7 mouse cellular contexts compared by ENCODE assay signal in the genomic region with DNA sequence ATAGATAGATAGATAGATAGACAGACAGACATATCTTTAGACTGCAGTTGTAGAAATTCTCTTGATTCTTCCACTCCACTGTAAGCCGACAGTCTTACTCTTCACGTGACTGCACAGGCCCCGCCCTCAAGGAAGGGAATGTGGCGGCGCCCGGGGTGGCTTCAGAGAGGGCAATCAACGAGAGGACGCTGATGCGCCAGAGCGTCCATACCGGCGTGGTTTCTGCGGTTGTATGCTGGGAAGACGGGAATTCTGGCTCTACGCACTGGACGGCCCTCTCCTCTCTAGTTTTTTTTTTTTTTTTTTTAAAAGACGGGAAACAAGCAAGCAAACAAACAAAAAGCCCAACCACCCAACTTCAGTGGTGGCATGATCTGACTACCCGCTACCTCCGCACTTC. TPM values are rescaled to one million over a fixed set of nuclear protein-coding genes. Genes with fewer than 3 reads are reported as not detected.
A peak's percentile ranks its signal among the peaks of the same experiment; 100 is the strongest.
DNase-seq lines count a peak whose midpoint lies in the region; ATAC-seq and TF ChIP-seq lines count a peak whose summit lies in the region.

No protein-coding gene starts in this region.

- under 1% methylated on average over 18 of the region's 19 CpGs for WGBS in embryonic facial prominence, embryonic 11.5 days
- under 1% methylated on average over 19 of the region's 19 CpGs for WGBS in limb, embryonic 10.5 days
- WGBS in midbrain, embryonic 12.5 days, result 0% methylated on average over 19 of the region's 19 CpGs
- under 1% methylated on average over 19 of the region's 19 CpGs for WGBS in small intestine, adult 2 months

- peak overlapping the region; percentile 54 for H3K27ac ChIP-seq in embryonic facial prominence, embryonic 11.5 days (replicated peaks; ENCODE audit: low read depth, low read length)
- peak overlapping the region; percentile 87 for H3K27ac ChIP-seq in limb, embryonic 10.5 days
- peak overlapping the region; percentile 82 for H3K27ac ChIP-seq in midbrain, embryonic 12.5 days (replicated peaks)
- peak overlapping the region; percentile 67 for H3K27ac ChIP-seq in small intestine, adult 2 months (ENCODE audit: insufficient read depth, low read depth, low read length)

- H3K9me3 ChIP-seq in embryonic facial prominence, embryonic 11.5 days (replicated peaks; ENCODE audit: control insufficient read depth, low read length), result no peaks in the 10 kb centered on the region
- no peaks in the 10 kb centered on the region for H3K9me3 ChIP-seq in limb, embryonic 10.5 days (replicated peaks)
- no peaks in the 10 kb centered on the region for H3K9me3 ChIP-seq in midbrain, embryonic 12.5 days

- no peaks in the 10 kb centered on the region for H3K36me3 ChIP-seq in embryonic facial prominence, embryonic 11.5 days (replicated peaks; ENCODE audit: control insufficient read depth, insufficient read depth, low read depth, low read length)
- H3K36me3 ChIP-seq in limb, embryonic 10.5 days, result no peaks in the 10 kb centered on the region
- no peaks in the 10 kb centered on the region for H3K36me3 ChIP-seq in midbrain, embryonic 12.5 days
- no peaks in the 10 kb centered on the region for H3K36me3 ChIP-seq in small intestine, adult 2 months (ENCODE audit: control insufficient read depth, insufficient read depth, low read length)

- peak overlapping the region; percentile 70 for H3K9ac ChIP-seq in embryonic facial prominence, embryonic 11.5 days (replicated peaks; ENCODE audit: low read length)
- peak overlapping the region; percentile 68 for H3K9ac ChIP-seq in midbrain, embryonic 12.5 days (replicated peaks)

- H3K27me3 ChIP-seq in embryonic facial prominence, embryonic 11.5 days (ENCODE audit: control insufficient read depth, insufficient read depth, low read length), result no peaks in the 10 kb centered on the region
- H3K27me3 ChIP-seq in limb, embryonic 10.5 days (ENCODE audit: low read depth, poor library complexity, severe bottlenecking), result no peaks in the 10 kb centered on the region
- H3K27me3 ChIP-seq in midbrain, embryonic 12.5 days, result 0 out of 2 replicates have a peak, but pooled peaks cover 5% of the 10 kb centered on the region
- H3K27me3 ChIP-seq in small intestine, adult 2 months (ENCODE audit: control insufficient read depth, insufficient read depth, low read length), result no peaks in the 10 kb centered on the region

- peak overlapping the region; percentile 34 for H3K4me3 ChIP-seq in embryonic facial prominence, embryonic 11.5 days (ENCODE audit: low read depth, low read length)
- peak overlapping the region; percentile 51 for H3K4me3 ChIP-seq in limb, embryonic 10.5 days
- H3K4me3 ChIP-seq in midbrain, embryonic 12.5 days, result peak overlapping the region; percentile 40
- H3K4me3 ChIP-seq in small intestine, adult 2 months (ENCODE audit: low read depth, low read length), result peak overlapping the region; percentile 65

- peak; percentile 92 for DNase-seq in adrenal gland, postnatal 25 days
- peak; percentile 91 for DNase-seq in embryonic facial prominence, embryonic 11.5 days (ENCODE audit: low spot score)
- peak; percentile 99 for DNase-seq in heart, adult 11 months
- DNase-seq in kidney, adult 18-20 months, result peak; percentile 92
- DNase-seq in limb, embryonic 10.5 days (ENCODE audit: low spot score), result peak; percentile 87

- peaks cover 6% of the 10 kb centered on the region; the same call in 1 of the 2 replicates for H3K4me1 ChIP-seq in embryonic facial prominence, embryonic 11.5 days (ENCODE audit: control insufficient read depth, insufficient read depth, low read length)
- peaks cover 36% of the 10 kb centered on the region for H3K4me1 ChIP-seq in limb, embryonic 10.5 days
- peaks cover 14% of the 10 kb centered on the region for H3K4me1 ChIP-seq in midbrain, embryonic 12.5 days
- peaks cover 21% of the 10 kb centered on the region for H3K4me1 ChIP-seq in small intestine, adult 2 months (ENCODE audit: control insufficient read depth, insufficient read depth, insufficient read length, low read length)

- 0 out of 2 replicates have a peak, but pooled peaks have one; percentile 5 for TF ChIP-seq CTCF in small intestine, adult 2 months (IDR thresholded peaks at IDR 0.05; ENCODE audit: extremely low read depth, insufficient read length, insufficient replicate concordance, low read depth, low read length)

- H3K4me2 ChIP-seq in embryonic facial prominence, embryonic 11.5 days (ENCODE audit: low read depth, low read length), result peak overlapping the region; percentile 74
- H3K4me2 ChIP-seq in midbrain, embryonic 12.5 days (replicated peaks), result peak overlapping the region; percentile 78

- TF ChIP-seq POLR2A in small intestine, adult 2 months (IDR thresholded peaks at IDR 0.05; ENCODE audit: low read depth, low read length), result peak; percentile 55; the same call in 1 of the 2 replicates

- peak; percentile 76 for ATAC-seq in embryonic facial prominence, embryonic 11.5 days (replicated peaks; ENCODE audit: insufficient number of reproducible peaks, low FRiP score, low TSS enrichment, low read depth)
- peak; percentile 75 for ATAC-seq in midbrain, embryonic 12.5 days (ENCODE audit: low FRiP score, low read depth)

RNA-seq across cellular contexts. Expression of gene Slc12a9, which starts 4.9 kb away (rescaled TPM):
- 9.2 and 17.7 TPM in 2 replicates for total RNA-seq in adrenal gland, postnatal 25 days (2021)
- 3.0 and 4.2 TPM in 2 replicates for polyA plus RNA-seq in embryonic facial prominence, embryonic 11.5 days (2014; fragmentation: Nextera tagmentation; extraction: Ambion mirVana)
- 10.4 and 10.6 TPM in 2 replicates for polyA plus RNA-seq in limb, embryonic 10.5 days (2016; fragmentation: Nextera tagmentation; extraction: Ambion mirVana)
- polyA plus RNA-seq in midbrain, embryonic 12.5 days (2016; fragmentation: Nextera tagmentation; extraction: Ambion mirVana), result 22.7 and 22.9 TPM in 2 replicates
- 9.2 and 14.8 TPM in 2 replicates for polyA plus RNA-seq in small intestine, adult 2 months (2012; rRNA removed)

RNA-seq across cellular contexts. Expression of gene Ephb4, which starts 11.7 kb away (rescaled TPM):
- 54.6 and 70.5 TPM in 2 replicates for total RNA-seq in adrenal gland, postnatal 25 days (2021)
- polyA plus RNA-seq in embryonic facial prominence, embryonic 11.5 days (2014; fragmentation: Nextera tagmentation; extraction: Ambion mirVana), result 46.4 and 52.3 TPM in 2 replicates
- 66.3 and 81.0 TPM in 2 replicates for polyA plus RNA-seq in limb, embryonic 10.5 days (2016; fragmentation: Nextera tagmentation; extraction: Ambion mirVana)
- polyA plus RNA-seq in midbrain, embryonic 12.5 days (2016; fragmentation: Nextera tagmentation; extraction: Ambion mirVana), result 27.0 and 28.9 TPM in 2 replicates
- polyA plus RNA-seq in small intestine, adult 2 months (2012; rRNA removed), result 14.8 and 27.5 TPM in 2 replicates

RNA-seq across cellular contexts. Expression of gene Trip6, which starts 24.1 kb away (rescaled TPM):
- 32.3 and 40.8 TPM in 2 replicates for total RNA-seq in adrenal gland, postnatal 25 days (2021)
- 40.3 and 51.8 TPM in 2 replicates for polyA plus RNA-seq in embryonic facial prominence, embryonic 11.5 days (2014; fragmentation: Nextera tagmentation; extraction: Ambion mirVana)
- 73.4 and 75.9 TPM in 2 replicates for polyA plus RNA-seq in limb, embryonic 10.5 days (2016; fragmentation: Nextera tagmentation; extraction: Ambion mirVana)
- polyA plus RNA-seq in midbrain, embryonic 12.5 days (2016; fragmentation: Nextera tagmentation; extraction: Ambion mirVana), result 34.9 and 43.3 TPM in 2 replicates
- 7.6 and 8.2 TPM in 2 replicates for polyA plus RNA-seq in small intestine, adult 2 months (2012; rRNA removed)

RNA-seq across cellular contexts. Expression of gene Srrt, which starts 30.8 kb away (rescaled TPM):
- 164 and 195 TPM in 2 replicates for total RNA-seq in adrenal gland, postnatal 25 days (2021)
- 136 and 148 TPM in 2 replicates for polyA plus RNA-seq in embryonic facial prominence, embryonic 11.5 days (2014; fragmentation: Nextera tagmentation; extraction: Ambion mirVana)
- 200 and 201 TPM in 2 replicates for polyA plus RNA-seq in limb, embryonic 10.5 days (2016; fragmentation: Nextera tagmentation; extraction: Ambion mirVana)
- polyA plus RNA-seq in midbrain, embryonic 12.5 days (2016; fragmentation: Nextera tagmentation; extraction: Ambion mirVana), result 178 and 180 TPM in 2 replicates
- 60.3 and 109 TPM in 2 replicates for polyA plus RNA-seq in small intestine, adult 2 months (2012; rRNA removed)

RNA-seq across cellular contexts. Expression of gene Ufsp1, which starts 43.8 kb away (rescaled TPM):
- total RNA-seq in adrenal gland, postnatal 25 days (2021), result 9.6 and 12.1 TPM in 2 replicates
- 6.6 and 7.8 TPM in 2 replicates for polyA plus RNA-seq in embryonic facial prominence, embryonic 11.5 days (2014; fragmentation: Nextera tagmentation; extraction: Ambion mirVana)
- 8.1 and 8.5 TPM in 2 replicates for polyA plus RNA-seq in limb, embryonic 10.5 days (2016; fragmentation: Nextera tagmentation; extraction: Ambion mirVana)
- polyA plus RNA-seq in midbrain, embryonic 12.5 days (2016; fragmentation: Nextera tagmentation; extraction: Ambion mirVana), result 7.9 and 8.0 TPM in 2 replicates
- 7.0 and 10.9 TPM in 2 replicates for polyA plus RNA-seq in small intestine, adult 2 months (2012; rRNA removed)

Comparison
In these comparisons a context has a peak if more than half of its experiments do, and no peak if none do; other contexts are left out.
1. Peak in every context shown above with its lines: DNase-seq, ATAC-seq, H3K4me3 ChIP-seq and H3K27ac ChIP-seq.